Mouse (Mus musculus): Measurements from ENCODE around the gene Gm10477.
A peak's percentile ranks its signal among the peaks of the same experiment; 100 is the strongest.

DNA sequence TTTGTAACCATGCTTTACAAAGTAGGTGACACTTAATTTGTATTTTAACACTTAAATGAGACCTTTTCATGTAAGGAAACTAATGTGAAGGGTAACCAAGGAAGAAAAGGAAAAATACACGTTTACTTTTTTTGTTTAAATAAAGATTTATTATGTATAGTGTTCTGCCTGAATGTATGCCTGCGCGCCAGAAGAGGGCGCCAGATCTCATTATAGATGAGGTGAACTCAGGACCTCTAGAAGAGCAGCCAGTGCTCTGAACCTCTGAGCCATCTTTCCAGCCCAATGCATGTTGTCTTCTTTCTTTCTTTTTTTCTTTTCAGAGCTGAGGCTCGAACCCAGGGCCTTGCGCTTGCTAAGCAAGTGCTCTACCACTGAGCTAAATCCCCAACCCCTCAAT, 47.9 kb downstream of the Gm10477 start:
- TF ChIP-seq CTCF (conservative IDR thresholded peaks at IDR 0.05; ENCODE audit: insufficient read depth, insufficient read length, low read depth, low read length) (peak; percentile 50), POLR2A (IDR thresholded peaks at IDR 0.05; ENCODE audit: low read depth, low read length) (no peak)
